Mouse (Mus musculus): Measurements from ENCODE around the gene Hamp2.
"Not testable (repeated sequence)": the region's sequence is repeated elsewhere in the genome, so short reads cannot be mapped to it uniquely, and the experiment has no call there.

The Hamp2 gene

DNA sequence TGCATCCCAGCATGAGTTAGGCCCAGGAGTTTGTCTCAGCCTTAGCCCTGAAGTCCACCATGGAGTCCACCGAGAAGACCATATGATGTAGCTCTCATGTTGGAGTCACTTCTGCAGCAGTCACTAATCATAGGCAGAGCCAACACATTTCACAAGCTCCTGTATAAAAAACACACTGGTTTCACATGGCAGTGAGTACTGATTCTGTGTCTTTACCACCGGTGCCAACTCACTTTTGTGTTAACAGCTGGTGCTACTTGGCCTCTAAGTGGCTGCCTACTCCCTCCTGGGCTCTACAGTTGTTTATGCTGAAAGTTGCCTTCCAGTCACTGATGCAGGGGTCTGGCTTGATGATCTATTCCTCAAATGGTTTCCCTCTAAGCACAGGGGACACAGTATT, at the start of gene Hamp2:
Gene Hamp2 (minus strand): TSS at position 101 of the 400 bp plus-strand sequence.
- not testable (repeated sequence) for DNase-seq (ENCODE audit: inconsistent ontology term)

- DNase-seq (ENCODE audit: inconsistent ontology term): peak; percentile 94
These were observed 49.2 kb upstream of the Hamp2 start, which contains the start of gene Fam187b for GRCm38 (mm10) chr7:30973501-30974289. Gene Fam187b (plus strand): TSS chr7:30973790.

DNA sequence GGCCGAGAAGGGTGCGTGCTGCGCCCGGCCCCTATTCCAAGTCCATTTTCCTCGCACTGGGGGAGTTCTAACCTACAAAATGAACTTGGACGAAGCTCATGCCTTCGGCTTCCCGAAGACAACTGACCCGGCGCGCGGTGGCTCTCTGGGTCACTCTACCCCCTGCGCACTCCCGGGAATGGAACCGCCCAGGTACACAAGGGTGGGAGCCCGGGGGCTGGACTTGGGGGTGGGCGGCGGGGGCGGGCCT, 48.7 kb upstream of the Hamp2 start, which contains the start of gene Lsr:
Gene Lsr (minus strand): TSS at position 214 of the 250 bp plus-strand sequence.
- DNase-seq (ENCODE audit: inconsistent ontology term): no peak

DNA sequence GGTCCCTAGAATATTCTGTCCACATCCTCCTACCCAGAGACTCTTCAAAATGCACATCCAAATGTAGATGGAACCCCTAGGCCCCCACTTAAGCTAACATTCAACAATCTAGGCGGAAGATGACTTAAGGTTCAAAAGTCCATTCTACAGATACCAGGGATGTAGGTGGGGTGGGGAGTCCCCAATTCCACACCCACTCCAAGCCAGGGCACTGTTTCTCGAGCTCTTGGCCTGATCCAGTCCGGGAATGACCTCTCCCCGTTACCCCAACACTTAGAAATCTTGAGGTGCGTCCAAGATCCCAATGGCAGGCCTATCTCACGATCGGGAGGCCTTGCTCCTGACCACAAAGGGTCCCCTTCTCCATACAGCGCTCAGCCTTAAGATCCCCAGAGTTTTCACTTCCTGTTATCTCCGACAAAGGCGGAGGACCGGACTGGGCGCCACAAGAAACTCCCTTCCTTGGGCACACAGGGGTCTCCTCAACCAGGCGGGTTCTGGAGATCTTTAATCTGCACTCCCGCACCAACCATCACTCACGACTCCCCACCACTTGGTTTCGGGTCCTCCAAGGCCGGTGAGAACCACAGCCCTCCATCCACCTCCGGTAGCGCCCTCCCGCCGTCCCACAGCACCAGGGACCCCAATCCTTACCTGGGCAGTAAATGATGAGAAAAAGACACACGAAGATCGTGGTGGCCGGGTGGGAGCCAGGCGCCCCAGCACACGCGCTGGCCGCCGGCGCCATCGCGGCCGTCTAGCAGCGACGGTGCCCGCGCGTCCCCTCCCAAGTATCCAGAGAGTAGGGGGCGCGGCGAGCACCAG, 48.2 kb upstream of the Hamp2 start:
- no peak for DNase-seq (ENCODE audit: inconsistent ontology term)

DNA sequence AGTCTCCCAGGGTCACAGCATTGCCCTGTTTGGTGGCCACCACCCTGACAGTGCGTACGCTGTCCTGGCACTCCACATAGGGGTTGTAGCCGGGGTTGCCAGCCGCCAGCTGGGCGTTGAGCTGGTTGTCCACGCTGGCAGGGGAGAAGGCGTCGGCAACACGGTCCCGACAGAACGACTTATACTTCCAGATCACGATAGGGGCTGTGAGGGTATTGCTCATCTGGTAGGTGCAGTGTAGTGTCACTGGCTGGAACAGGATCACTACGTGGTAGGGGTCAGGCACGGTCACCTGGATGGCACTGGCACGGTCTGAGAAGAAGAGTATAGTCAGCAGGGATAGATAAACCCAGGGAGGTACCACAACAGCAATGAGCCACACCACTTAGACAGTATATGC, 47.4 kb upstream of the Hamp2 start:
- DNase-seq (ENCODE audit: inconsistent ontology term): no peak

GRCm38 (mm10) chr7:30969174-30969573, 44.7 kb upstream of the Hamp2 start:
- no peak for DNase-seq (ENCODE audit: inconsistent ontology term)

GRCm38 (mm10) chr7:30968611-30969010, 44.1 kb upstream of the Hamp2 start:
- DNase-seq (ENCODE audit: inconsistent ontology term): no peak

GRCm38 (mm10) chr7:30966657-30967056, 42.2 kb upstream of the Hamp2 start:
- DNase-seq (ENCODE audit: inconsistent ontology term): no peak

DNA sequence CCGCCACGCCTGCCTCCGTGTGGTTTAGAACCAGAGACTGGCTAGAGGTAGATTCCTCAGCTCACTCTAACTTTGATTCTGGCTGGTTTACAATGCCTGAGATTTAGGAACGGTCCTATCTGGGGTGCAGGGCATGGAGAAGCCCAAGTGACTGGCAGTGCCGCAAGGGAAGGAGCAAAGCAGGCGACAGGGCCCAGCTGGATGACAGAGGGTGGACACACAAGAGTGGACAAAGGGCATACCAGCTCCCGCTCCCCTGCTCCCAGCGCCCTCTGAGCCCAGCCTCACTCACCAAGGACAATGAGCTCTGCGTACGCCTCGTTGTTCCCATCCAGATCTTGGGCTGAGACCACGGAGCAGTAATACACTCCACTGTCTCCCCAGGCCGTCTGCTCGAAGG, 41.2 kb upstream of the Hamp2 start:
- no peak for DNase-seq (ENCODE audit: inconsistent ontology term)

DNA sequence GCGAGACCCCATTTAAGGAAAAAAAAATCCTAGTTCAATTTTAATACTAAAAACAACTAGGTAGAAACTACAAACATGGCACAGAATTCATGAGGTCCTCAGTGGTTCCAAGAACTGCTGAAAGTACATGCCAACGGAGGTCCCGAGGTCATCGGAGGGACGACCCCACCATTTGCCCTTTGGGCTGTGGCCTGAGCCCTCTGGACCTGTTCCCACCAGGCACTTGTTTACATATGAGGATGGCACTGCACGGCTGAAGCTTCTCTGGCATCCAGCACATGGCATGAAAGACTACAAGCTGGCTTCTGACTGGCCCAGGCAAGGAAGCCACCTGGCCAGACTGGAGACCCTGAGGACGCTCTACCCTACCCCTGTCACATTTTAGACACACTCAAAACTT, 39.9 kb upstream of the Hamp2 start:
- no peak for DNase-seq (ENCODE audit: inconsistent ontology term)

GRCm38 (mm10) chr7:30962862-30963261, 38.4 kb upstream of the Hamp2 start:
- no peak for DNase-seq (ENCODE audit: inconsistent ontology term)

GRCm38 (mm10) chr7:30959786-30960349, 35.4 kb upstream of the Hamp2 start:
- DNase-seq (ENCODE audit: inconsistent ontology term): no peak

- no peak for DNase-seq (ENCODE audit: inconsistent ontology term)
These were observed 34.5 kb upstream of the Hamp2 start for GRCm38 (mm10) chr7:30958866-30959487.

DNA sequence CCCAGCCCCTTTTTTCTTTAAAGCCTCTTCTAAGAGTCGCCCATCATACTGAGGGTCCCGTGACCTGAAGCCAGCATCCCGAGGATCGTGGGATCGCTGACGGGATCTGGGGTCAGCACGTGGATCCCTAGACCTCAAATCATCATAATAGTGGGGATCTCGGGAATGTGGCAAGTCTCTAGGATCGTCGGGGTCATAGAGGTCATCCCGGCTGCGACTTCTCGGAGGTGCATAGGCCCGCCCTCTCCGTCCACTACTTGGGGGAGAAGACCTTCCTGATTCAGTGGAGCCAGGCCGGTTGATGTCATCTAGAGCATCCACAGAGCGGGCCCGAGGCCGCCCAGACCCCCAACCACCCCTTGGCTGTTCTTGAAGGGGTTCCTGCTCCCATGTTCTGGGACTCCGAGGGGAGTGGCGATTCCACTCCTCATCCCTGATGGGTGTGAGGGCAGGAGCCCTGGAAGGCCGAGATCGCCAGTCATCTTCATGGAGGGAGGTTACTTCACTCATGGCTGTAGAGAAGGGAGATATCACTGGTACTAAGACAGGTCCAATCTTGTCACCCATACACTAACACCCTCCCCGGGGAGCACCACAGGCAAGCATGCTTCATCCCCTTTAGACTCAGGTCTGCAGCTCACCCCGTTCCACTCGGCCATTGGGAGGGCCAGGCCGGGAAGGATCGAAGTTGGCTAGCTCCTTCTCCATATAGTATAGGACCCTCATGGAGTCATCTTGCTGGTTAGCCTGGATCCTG, 33.8 kb upstream of the Hamp2 start:
- no peak for DNase-seq (ENCODE audit: inconsistent ontology term)

- DNase-seq (ENCODE audit: inconsistent ontology term): peak; percentile 95
These were observed 32.9 kb upstream of the Hamp2 start for GRCm38 (mm10) chr7:30957367-30957783.

DNA sequence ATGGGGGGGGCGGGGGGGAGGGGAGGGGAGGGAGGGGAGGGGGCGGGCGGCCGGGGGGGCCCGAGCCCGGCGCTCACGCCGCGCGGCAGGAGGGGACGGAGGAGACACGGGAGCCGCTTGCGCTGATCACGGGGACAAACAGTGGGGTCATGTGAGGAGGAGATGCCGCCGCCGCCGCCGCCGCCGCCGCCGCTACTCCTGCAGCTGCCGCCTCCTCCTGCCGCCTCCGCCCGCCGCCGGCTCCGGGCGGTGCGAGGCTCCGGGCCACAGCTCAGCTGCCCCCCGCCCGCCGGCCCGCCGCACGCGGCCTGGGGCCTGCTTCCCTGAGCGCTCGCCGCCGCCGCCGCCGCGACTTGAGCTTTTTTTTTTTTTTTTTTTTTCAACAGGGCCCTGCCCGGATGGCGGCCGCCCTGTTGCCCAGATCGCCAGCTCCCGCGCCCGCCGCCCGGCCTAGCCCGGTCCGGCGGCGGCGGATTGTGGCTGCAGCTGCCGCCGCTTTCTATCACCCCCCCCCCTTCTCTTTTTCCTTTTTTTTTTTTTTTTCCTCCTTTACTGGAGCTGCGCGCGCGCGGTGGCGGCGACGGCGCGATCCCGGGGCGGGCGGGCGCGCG, 32.4 kb upstream of the Hamp2 start, which contains the start of gene Usf2:
Gene Usf2 (minus strand): TSS at position 48 of the 611 bp plus-strand sequence.
- peak; percentile 85 for DNase-seq (ENCODE audit: inconsistent ontology term)

DNA sequence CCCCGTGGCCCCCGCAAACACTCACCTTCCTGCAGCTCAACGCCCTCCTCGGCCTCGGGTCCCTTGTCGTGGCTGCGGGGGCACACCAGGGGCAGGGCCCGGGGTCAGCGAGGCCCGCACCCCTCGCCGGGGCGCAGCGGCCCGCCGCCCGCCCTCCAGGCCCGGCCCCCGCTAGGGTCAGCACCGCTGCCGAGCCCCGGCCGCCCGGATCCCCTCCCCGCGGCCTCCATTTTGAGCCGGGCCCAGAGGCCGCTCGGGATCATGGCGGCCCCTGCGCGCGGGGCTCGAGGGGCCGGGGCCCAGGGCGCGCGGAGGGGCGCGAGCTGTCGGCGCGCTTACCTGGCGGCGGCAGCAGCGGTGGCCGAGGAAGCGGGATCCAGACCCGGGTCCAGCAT, 31.9 kb upstream of the Hamp2 start:
- peak; percentile 43 for DNase-seq (ENCODE audit: inconsistent ontology term)

GRCm38 (mm10) chr7:30955584-30956356, 31.3 kb upstream of the Hamp2 start:
- peak; percentile 88 for DNase-seq (ENCODE audit: inconsistent ontology term)

DNA sequence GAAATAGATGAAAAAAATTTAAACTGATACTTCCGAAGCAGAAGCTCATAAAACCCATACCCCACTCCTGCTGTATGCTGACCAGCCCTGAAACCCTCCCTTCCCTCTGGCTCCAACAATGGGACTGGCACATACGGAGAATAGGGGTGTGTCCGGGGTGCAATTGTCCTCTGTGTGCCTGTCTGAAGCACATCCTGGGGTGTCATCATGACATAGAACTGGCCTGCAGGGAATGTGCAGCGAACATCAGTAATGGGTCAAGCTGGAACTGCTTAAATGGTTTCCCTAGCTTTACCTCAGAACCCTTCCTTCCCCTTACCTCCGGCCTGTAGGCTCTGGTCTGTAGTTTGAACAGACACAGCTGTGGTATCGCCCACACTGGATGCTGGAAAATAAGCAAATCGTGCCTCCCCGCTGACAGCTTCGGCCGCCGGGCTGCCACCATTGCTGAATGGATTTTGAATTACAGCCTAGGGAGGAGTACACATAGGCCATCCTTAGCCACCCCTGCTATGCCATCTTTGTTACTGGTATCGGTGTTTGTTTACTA, 30.6 kb upstream of the Hamp2 start:
- DNase-seq (ENCODE audit: inconsistent ontology term): no peak

- no peak for DNase-seq (ENCODE audit: inconsistent ontology term)
These were observed 29.6 kb upstream of the Hamp2 start for GRCm38 (mm10) chr7:30954036-30954435.

All from Muller cell, postnatal 12 days (primary cell).